Mouse (Mus musculus): ENCODE measurements around the gene Gtpbp2. TPM values are rescaled to one million over a fixed set of nuclear protein-coding genes. Genes with fewer than 3 reads are reported as not detected.

Gtpbp2 gene
- polyA plus RNA-seq, 1 experiment from 2014 or later, result 29.9 TPM

DNA sequence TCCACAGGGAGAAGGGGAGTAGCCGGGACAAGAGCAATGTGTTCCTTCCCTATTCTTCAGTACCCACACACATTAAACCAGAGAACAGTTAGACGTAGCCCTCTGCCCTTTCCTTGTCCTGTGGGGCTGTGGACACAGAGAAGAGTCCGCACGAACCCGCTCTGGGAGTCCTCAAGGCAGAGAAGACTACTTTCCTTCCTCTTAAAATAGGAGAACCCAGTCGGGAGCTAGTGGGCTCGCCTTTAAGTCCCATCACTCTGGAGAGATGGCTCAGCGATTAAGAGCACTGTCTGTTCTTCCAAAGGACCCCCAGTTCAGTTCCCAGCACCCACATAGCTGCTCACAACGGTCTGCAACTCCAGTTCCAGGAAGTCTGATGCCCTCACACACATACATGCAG is 878 bp downstream of the Gtpbp2 start:
- peak overlapping the region; percentile 65 for H3K4me2 ChIP-seq (replicated peaks)
- H3K27ac ChIP-seq, result no peak overlapping the region
- H3K4me1 ChIP-seq (replicated peaks; ENCODE audit: control insufficient read depth, insufficient read depth, low read length), result peaks cover 12% of the 10 kb centered on the region
- H3K9ac ChIP-seq, result peak overlapping the region; percentile 74
- no peaks in the 10 kb centered on the region for H3K9me3 ChIP-seq (ENCODE audit: control insufficient read depth, low read length)
- peaks cover 36% of the 10 kb centered on the region for H3K36me3 ChIP-seq (replicated peaks; ENCODE audit: control insufficient read depth, insufficient read depth)
- no peak for ATAC-seq (ENCODE audit: low FRiP score)
- H3K4me3 ChIP-seq (replicated peaks; ENCODE audit: low read length), result peak overlapping the region; percentile 73
- no peak for DNase-seq (ENCODE audit: low spot score)
- WGBS, result 48% methylated on average over 9 of the region's 9 CpGs
- no peaks in the 10 kb centered on the region for H3K27me3 ChIP-seq (ENCODE audit: control insufficient read depth, insufficient read depth, low read length)

DNA sequence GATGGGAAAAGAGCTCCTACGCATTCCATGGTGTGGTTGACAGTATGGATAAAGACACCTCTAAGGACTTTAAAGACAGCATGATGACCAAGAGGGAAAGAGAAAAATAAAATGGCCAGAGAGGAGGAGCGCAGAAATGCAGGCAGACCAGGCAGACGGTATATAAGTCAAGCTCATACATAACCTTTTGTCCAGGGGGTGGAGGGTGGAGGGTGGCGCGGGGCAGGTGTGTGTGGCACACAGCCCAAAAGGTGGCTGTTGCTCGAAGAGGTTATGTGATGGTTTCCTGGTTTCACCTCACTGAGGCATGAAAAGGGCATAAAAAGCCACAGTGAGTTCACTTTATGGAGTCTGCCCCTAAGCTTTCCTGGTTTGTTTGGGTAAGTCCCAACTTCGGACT is 1.7 kb downstream of the Gtpbp2 start:
- Histone ChIP-seq H3K4me2 (replicated peaks) (no peak overlapping the region), H3K4me3 (replicated peaks; ENCODE audit: low read length) (no peak overlapping the region), H3K4me1 (replicated peaks; ENCODE audit: control insufficient read depth, insufficient read depth, low read length) (peaks cover 12% of the 10 kb centered on the region), H3K9ac (no peak overlapping the region), H3K27me3 (ENCODE audit: control insufficient read depth, insufficient read depth, low read length) (no peaks in the 10 kb centered on the region), H3K9me3 (ENCODE audit: control insufficient read depth, low read length) (no peaks in the 10 kb centered on the region), H3K27ac (no peak overlapping the region), H3K36me3 (replicated peaks; ENCODE audit: control insufficient read depth, insufficient read depth) (peaks cover 44% of the 10 kb centered on the region)
- 96% methylated on average over 7 of the region's 7 CpGs for WGBS
- no peak for DNase-seq (ENCODE audit: low spot score)
- no peak for ATAC-seq (ENCODE audit: low FRiP score)

DNA sequence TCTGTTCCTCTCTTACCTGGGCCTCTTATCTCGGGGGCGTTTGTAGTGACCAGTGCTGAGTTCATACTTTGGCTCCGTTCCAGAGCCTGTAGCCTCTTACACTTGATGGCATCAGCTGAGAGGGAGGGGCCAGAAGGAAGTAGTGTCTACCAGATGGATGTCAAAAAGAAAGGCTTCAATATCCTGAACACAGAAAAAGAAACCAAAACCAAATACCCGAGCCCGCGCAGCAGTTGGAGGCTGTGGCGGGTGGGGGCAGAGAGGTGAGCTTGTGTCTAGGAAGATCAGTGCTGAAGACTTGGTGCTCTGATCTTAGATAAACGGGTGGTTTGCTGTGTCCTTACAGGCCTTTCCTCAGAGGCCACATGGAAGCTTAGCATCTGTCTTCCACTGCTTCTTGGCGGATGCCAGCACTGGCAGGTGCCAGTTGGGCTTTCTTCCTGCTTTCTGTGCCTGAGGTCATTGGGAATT is 2.2 kb downstream of the Gtpbp2 start:
- ATAC-seq (ENCODE audit: low FRiP score), result no peak
- Histone ChIP-seq H3K4me1 (replicated peaks; ENCODE audit: control insufficient read depth, insufficient read depth, low read length) (peaks cover 12% of the 10 kb centered on the region), H3K27me3 (ENCODE audit: control insufficient read depth, insufficient read depth, low read length) (no peaks in the 10 kb centered on the region), H3K27ac (no peak overlapping the region), H3K4me3 (replicated peaks; ENCODE audit: low read length) (no peak overlapping the region), H3K9ac (no peak overlapping the region), H3K36me3 (replicated peaks; ENCODE audit: control insufficient read depth, insufficient read depth) (peaks cover 48% of the 10 kb centered on the region), H3K9me3 (ENCODE audit: control insufficient read depth, low read length) (no peaks in the 10 kb centered on the region), H3K4me2 (replicated peaks) (no peak overlapping the region)
- 85% methylated on average over 9 of the region's 9 CpGs for WGBS
- DNase-seq (ENCODE audit: low spot score), result no peak

DNA sequence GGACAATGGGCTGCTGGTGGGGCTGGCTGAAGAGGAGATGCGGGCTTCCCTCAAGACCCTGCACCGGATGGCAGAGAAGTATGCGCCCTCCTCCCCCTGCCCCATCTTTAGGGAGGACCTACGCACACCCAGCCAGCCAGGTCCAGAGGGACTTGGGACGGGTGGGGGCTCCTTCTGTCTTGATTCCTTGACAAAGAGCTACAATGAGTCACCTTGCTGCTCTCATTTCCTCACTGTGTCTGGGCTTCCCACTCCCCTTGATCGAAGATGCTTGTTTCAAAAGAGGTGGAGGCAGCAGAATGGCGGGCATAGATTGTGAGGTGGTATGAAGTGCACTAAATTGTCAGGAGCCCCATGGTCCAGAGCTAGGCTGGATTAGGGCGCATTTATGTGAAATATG is 3.5 kb downstream of the Gtpbp2 start:
- peaks cover 62% of the 10 kb centered on the region for H3K36me3 ChIP-seq (replicated peaks; ENCODE audit: control insufficient read depth, insufficient read depth)
- no peak overlapping the region for H3K4me3 ChIP-seq (replicated peaks; ENCODE audit: low read length)
- no peak overlapping the region for H3K4me2 ChIP-seq (replicated peaks)
- no peaks in the 10 kb centered on the region for H3K9me3 ChIP-seq (ENCODE audit: control insufficient read depth, low read length)
- DNase-seq (ENCODE audit: low spot score) (no peak), ATAC-seq (ENCODE audit: low FRiP score) (no peak)
- H3K9ac ChIP-seq, result no peak overlapping the region
- no peak overlapping the region for H3K27ac ChIP-seq
- H3K4me1 ChIP-seq (replicated peaks; ENCODE audit: control insufficient read depth, insufficient read depth, low read length), result peaks cover 12% of the 10 kb centered on the region
- 95% methylated on average over 8 of the region's 8 CpGs for WGBS
- H3K27me3 ChIP-seq (ENCODE audit: control insufficient read depth, insufficient read depth, low read length), result no peaks in the 10 kb centered on the region

DNA sequence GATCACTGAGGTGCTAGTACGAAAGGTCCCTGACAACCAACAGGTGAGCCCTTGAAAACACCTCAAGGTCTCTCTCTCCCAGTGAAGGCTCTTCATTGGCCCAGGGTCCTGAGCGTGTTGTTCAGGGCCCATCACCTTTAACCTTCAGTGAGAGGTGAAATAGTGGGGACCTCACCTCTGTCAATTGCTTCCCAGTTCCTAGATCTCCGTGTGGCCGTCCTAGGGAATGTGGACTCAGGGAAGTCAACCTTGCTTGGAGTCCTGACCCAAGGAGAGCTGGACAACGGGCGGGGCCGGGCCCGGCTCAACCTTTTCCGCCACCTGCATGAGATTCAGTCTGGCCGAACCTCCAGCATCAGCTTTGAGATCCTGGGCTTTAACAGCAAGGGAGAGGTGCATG is 4.0 kb downstream of the Gtpbp2 start:
- Histone ChIP-seq H3K36me3 (replicated peaks; ENCODE audit: control insufficient read depth, insufficient read depth) (peaks cover 66% of the 10 kb centered on the region), H3K4me2 (replicated peaks) (no peak overlapping the region), H3K9ac (no peak overlapping the region), H3K4me1 (replicated peaks; ENCODE audit: control insufficient read depth, insufficient read depth, low read length) (peaks cover 11% of the 10 kb centered on the region), H3K9me3 (ENCODE audit: control insufficient read depth, low read length) (no peaks in the 10 kb centered on the region), H3K27me3 (ENCODE audit: control insufficient read depth, insufficient read depth, low read length) (no peaks in the 10 kb centered on the region), H3K4me3 (replicated peaks; ENCODE audit: low read length) (no peak overlapping the region), H3K27ac (no peak overlapping the region)
- WGBS, result 93% methylated on average over 10 of the region's 10 CpGs
- ATAC-seq (ENCODE audit: low FRiP score), result no peak
- no peak for DNase-seq (ENCODE audit: low spot score)

GRCm38 (mm10) chr17:46165460-46165859 is 4.6 kb downstream of the Gtpbp2 start:
- Histone ChIP-seq H3K9ac (no peak overlapping the region), H3K4me1 (replicated peaks; ENCODE audit: control insufficient read depth, insufficient read depth, low read length) (peaks cover 9% of the 10 kb centered on the region), H3K4me3 (replicated peaks; ENCODE audit: low read length) (no peak overlapping the region), H3K9me3 (ENCODE audit: control insufficient read depth, low read length) (no peaks in the 10 kb centered on the region), H3K4me2 (replicated peaks) (no peak overlapping the region), H3K27ac (no peak overlapping the region), H3K27me3 (ENCODE audit: control insufficient read depth, insufficient read depth, low read length) (no peaks in the 10 kb centered on the region), H3K36me3 (replicated peaks; ENCODE audit: control insufficient read depth, insufficient read depth) (peaks cover 69% of the 10 kb centered on the region)
- ATAC-seq (ENCODE audit: low FRiP score) (no peak), DNase-seq (ENCODE audit: low spot score) (no peak)
- WGBS, result 90% methylated on average over 12 of the region's 12 CpGs

DNA sequence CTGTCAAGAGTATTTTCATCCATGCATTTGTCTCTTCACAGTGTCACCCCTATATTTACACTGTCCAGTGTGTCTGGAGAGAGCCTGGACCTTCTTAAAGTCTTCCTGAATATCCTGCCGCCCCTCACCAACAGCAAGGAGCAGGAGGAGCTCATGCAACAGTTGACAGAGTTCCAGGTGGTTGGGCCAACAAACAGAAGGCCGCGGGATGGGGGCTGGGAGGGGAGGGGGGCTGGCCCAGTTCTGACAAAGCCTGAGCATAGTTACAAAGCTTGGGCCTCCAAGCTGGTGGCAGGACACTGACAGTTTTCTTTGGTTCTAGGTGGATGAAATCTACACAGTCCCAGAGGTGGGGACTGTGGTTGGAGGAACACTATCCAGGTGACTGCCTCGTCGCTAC is 5.4 kb downstream of the Gtpbp2 start:
- Histone ChIP-seq H3K36me3 (replicated peaks; ENCODE audit: control insufficient read depth, insufficient read depth) (peaks cover 75% of the 10 kb centered on the region), H3K4me3 (replicated peaks; ENCODE audit: low read length) (no peak overlapping the region)

DNA sequence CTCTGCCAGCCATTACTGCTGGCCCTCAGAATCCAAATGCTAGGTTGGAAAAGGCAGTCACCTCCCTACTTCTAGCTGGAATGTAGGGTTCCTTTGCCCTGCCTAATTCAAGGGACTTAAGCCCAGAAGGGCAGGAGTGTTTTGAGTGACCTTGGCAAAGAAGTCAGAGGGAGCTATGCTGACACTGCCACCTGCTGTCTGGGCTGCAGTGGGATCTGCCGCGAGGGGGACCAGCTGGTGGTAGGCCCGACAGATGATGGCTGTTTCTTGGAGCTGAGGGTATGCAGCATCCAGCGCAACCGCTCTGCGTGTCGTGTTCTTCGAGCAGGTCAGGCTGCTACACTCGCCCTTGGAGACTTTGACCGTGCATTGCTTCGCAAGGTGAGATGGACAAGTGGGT is 6.2 kb downstream of the Gtpbp2 start:
- no peak overlapping the region for H3K9ac ChIP-seq
- no peak overlapping the region for H3K4me2 ChIP-seq (replicated peaks)
- no peaks in the 10 kb centered on the region for H3K27me3 ChIP-seq (ENCODE audit: control insufficient read depth, insufficient read depth, low read length)
- DNase-seq (ENCODE audit: low spot score), result no peak
- ATAC-seq (ENCODE audit: low FRiP score), result no peak
- H3K4me1 ChIP-seq (replicated peaks; ENCODE audit: control insufficient read depth, insufficient read depth, low read length), result peaks cover 2% of the 10 kb centered on the region
- WGBS, result 84% methylated on average over 11 of the region's 11 CpGs
- no peaks in the 10 kb centered on the region for H3K9me3 ChIP-seq (ENCODE audit: control insufficient read depth, low read length)
- no peak overlapping the region for H3K27ac ChIP-seq
- peaks cover 81% of the 10 kb centered on the region for H3K36me3 ChIP-seq (replicated peaks; ENCODE audit: control insufficient read depth, insufficient read depth)
- H3K4me3 ChIP-seq (replicated peaks; ENCODE audit: low read length), result no peak overlapping the region

More for the DNA sequence above, 5.4 kb downstream of the Gtpbp2 start:
- ATAC-seq (ENCODE audit: low FRiP score) (no peak), DNase-seq (ENCODE audit: low spot score) (no peak)
- Histone ChIP-seq H3K27me3 (ENCODE audit: control insufficient read depth, insufficient read depth, low read length) (no peaks in the 10 kb centered on the region), H3K4me2 (replicated peaks) (no peak overlapping the region), H3K4me1 (replicated peaks; ENCODE audit: control insufficient read depth, insufficient read depth, low read length) (peaks cover 9% of the 10 kb centered on the region), H3K9ac (no peak overlapping the region), H3K9me3 (ENCODE audit: control insufficient read depth, low read length) (no peaks in the 10 kb centered on the region), H3K27ac (no peak overlapping the region)
- WGBS, result 89% methylated on average over 5 of the region's 5 CpGs

- H3K27me3 ChIP-seq (ENCODE audit: control insufficient read depth, insufficient read depth, low read length), result no peaks in the 10 kb centered on the region
- H3K4me1 ChIP-seq (replicated peaks; ENCODE audit: control insufficient read depth, insufficient read depth, low read length), result no peaks in the 10 kb centered on the region
- no peaks in the 10 kb centered on the region for H3K9me3 ChIP-seq (ENCODE audit: control insufficient read depth, low read length)
- H3K36me3 ChIP-seq (replicated peaks; ENCODE audit: control insufficient read depth, insufficient read depth), result peaks cover 90% of the 10 kb centered on the region
- no peak overlapping the region for H3K9ac ChIP-seq
- DNase-seq (ENCODE audit: low spot score) (no peak), ATAC-seq (ENCODE audit: low FRiP score) (no peak)
- no peak overlapping the region for H3K4me3 ChIP-seq (replicated peaks; ENCODE audit: low read length)
- no peak overlapping the region for H3K4me2 ChIP-seq (replicated peaks)
- WGBS, result 53% methylated on average over 5 of the region's 5 CpGs
- no peak overlapping the region for H3K27ac ChIP-seq
Measured at GRCm38 (mm10) chr17:46168318-46168717, 7.5 kb downstream of the Gtpbp2 start.

- Histone ChIP-seq H3K4me1 (replicated peaks; ENCODE audit: control insufficient read depth, insufficient read depth, low read length) (no peaks in the 10 kb centered on the region), H3K36me3 (replicated peaks; ENCODE audit: control insufficient read depth, insufficient read depth) (peaks cover 90% of the 10 kb centered on the region), H3K9me3 (ENCODE audit: control insufficient read depth, low read length) (no peaks in the 10 kb centered on the region), H3K9ac (no peak overlapping the region), H3K4me2 (replicated peaks) (no peak overlapping the region), H3K4me3 (replicated peaks; ENCODE audit: low read length) (no peak overlapping the region), H3K27ac (no peak overlapping the region), H3K27me3 (ENCODE audit: control insufficient read depth, insufficient read depth, low read length) (no peaks in the 10 kb centered on the region)
- WGBS, result 90% methylated on average over 5 of the region's 5 CpGs
- ATAC-seq (ENCODE audit: low FRiP score) (no peak), DNase-seq (ENCODE audit: low spot score) (no peak)
Measured at GRCm38 (mm10) chr17:46168768-46169167, 7.9 kb downstream of the Gtpbp2 start.
